Mouse (Mus musculus) ES-E14 (cell line): Measurements from ENCODE around the gene Nucks1.

ENCODE experiments used
- CHD2 ChIP-seq: IDR thresholded peaks from 2 replicates; pipeline ENCODE4 v1.6.1; 2014; ENCODE audit warnings: mild to moderate bottlenecking, low read depth, low read length, inconsistent platforms
- HCFC1 ChIP-seq: IDR thresholded peaks from 2 replicates; pipeline ENCODE4 v1.6.1; 2012; ENCODE audit warnings: low read length, inconsistent platforms, borderline replicate concordance; ENCODE audit not compliant: insufficient read depth
- MAFK ChIP-seq: IDR thresholded peaks from 2 replicates; pipeline ENCODE4 v1.6.1; 2014; ENCODE audit warnings: mild to moderate bottlenecking, low read depth, low read length, inconsistent platforms; ENCODE audit not compliant: insufficient read depth

GRCm38 (mm10) chr1:131902679-131903078 is 7.7 kb upstream of the Nucks1 start:
- no peak for TF ChIP-seq HCFC1
- no peak for TF ChIP-seq MAFK
- TF ChIP-seq CHD2 = no peak
